Mouse (Mus musculus) forebrain, embryonic 14.5 days (tissue): Measurements from ENCODE around the gene Gm28372. TPM values are rescaled to one million over a fixed set of nuclear protein-coding genes. Genes with fewer than 3 reads are reported as not detected.
"Not testable (repeated sequence)": the region's sequence is repeated elsewhere in the genome, so short reads cannot be mapped to it uniquely, and the experiment has no call there.

ENCODE experiments used
- ATAC-seq: fragments of 200-750 bp; cut with Nextera tagmentation; 2 replicates; pipeline ENCODE4 v1.8.0; 2017; ENCODE audit warnings: mild to moderate bottlenecking, moderate library complexity
- DNase-seq: peaks from one replicate; pipeline ENCODE4 v3.0.0-alpha.2; 2015; ENCODE audit warnings: low spot score
- H3K27ac ChIP-seq: fragments of 300-500 bp; sonication (generic); 2 replicates; pipeline ENCODE4 v1.5.1; 2014; ENCODE audit warnings: low read depth, mild to moderate bottlenecking, control low read depth, low read length, moderate library complexity
- H3K27me3 ChIP-seq: fragments of 300-500 bp; sonication (generic); replicated peaks from 2 replicates; pipeline ENCODE4 v1.6.1; 2014; ENCODE audit warnings: low read length, control low read depth, mixed read lengths; ENCODE audit not compliant: control insufficient read depth, insufficient read depth
- H3K36me3 ChIP-seq: fragments of 300-500 bp; sonication (generic); 2 replicates; pipeline ENCODE4 v1.6.1; 2014; ENCODE audit warnings: low read length, control low read depth; ENCODE audit not compliant: control insufficient read depth, insufficient read depth
- H3K4me1 ChIP-seq: fragments of 300-500 bp; sonication (generic); 2 replicates; pipeline ENCODE4 v1.6.1; 2014; ENCODE audit warnings: antibody characterized with exemption, low read length, control low read depth; ENCODE audit not compliant: control insufficient read depth, insufficient read depth
- H3K4me2 ChIP-seq: fragments of 300-500 bp; sonication (generic); 2 replicates; pipeline ENCODE4 v1.6.1; 2014; ENCODE audit warnings: mild to moderate bottlenecking, control low read depth, low read length
- H3K4me3 ChIP-seq: fragments of 300-500 bp; sonication (generic); 2 replicates; pipeline ENCODE4 v1.5.1; 2014; ENCODE audit warnings: low read depth, low read length, control low read depth
- H3K9ac ChIP-seq: fragments of 300-500 bp; sonication (generic); 2 replicates; pipeline ENCODE4 v1.6.1; 2014; ENCODE audit warnings: mild to moderate bottlenecking, low read length, control low read depth, moderate library complexity
- H3K9me3 ChIP-seq: fragments of 300-500 bp; sonication (generic); replicated peaks from 2 replicates; pipeline ENCODE4 v1.6.1; 2016; ENCODE audit warnings: low read length, control low read depth, mixed read lengths; ENCODE audit not compliant: control insufficient read depth
- WGBS: fragments of 180-500 bp; shearing (Covaris S2); extraction: QIAGEN DNeasy Blood & Tissue Kit; methylation state at CpG from one replicate; pipeline ENCODE4 v1.1.7; 2014; 5-methylcytosine and 5-hydroxymethylcytosine counted together
- polyA plus RNA-seq: library from polyadenylated mRNA; unstranded; fragments of >200 nt; fragmentation: Nextera tagmentation; extraction: Ambion mirVana; gene quantifications from 2 replicates; pipeline ENCODE4 v1.2.1, GENCODE M21; 2014

The Gm28372 gene
- polyA plus RNA-seq, result not detected in 2 replicates

DNA sequence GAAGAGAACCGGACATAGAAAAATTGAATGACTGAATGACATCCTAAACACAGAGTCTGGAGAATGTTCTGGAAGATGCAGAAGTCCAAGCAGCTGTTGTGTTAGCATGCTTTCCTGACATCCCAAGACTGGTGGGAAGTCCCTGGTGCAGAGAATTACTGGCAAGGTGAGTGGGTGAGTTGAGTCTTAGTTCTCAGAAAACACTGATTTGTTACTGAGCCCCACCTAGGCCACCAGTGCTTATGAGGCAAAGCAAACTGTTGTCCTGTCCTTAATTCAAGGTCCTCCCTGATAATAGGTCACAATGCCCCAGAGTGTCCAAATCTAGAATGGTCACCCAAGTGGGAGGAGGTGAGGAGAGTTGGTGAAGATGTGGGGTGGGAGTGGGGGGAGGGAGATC, at the start of gene Gm28372, which contains the start of gene 1700020A23Rik:
Gene Gm28372 (plus strand): TSS at position 301 of the 400 bp plus-strand sequence.
Gene 1700020A23Rik (plus strand): TSS at position 321 of the 400 bp plus-strand sequence.
- Histone ChIP-seq H3K4me3 (no peak within 1 kb of the TSS), H3K36me3 (no peaks in the 10 kb centered on the region), H3K4me2 (no peak within 1 kb of the TSS), H3K9me3 (no peaks in the 10 kb centered on the region), H3K27me3 (no peaks in the 10 kb centered on the region), H3K9ac (no peak within 1 kb of the TSS), H3K27ac (no peak within 1 kb of the TSS), H3K4me1 (0 out of 2 replicates have a peak, but pooled peaks cover 4% of the 10 kb centered on the region)
- no peak for ATAC-seq
- WGBS, result 85% methylated on average over 1 of the region's 1 CpGs
- DNase-seq, result no peak

DNA sequence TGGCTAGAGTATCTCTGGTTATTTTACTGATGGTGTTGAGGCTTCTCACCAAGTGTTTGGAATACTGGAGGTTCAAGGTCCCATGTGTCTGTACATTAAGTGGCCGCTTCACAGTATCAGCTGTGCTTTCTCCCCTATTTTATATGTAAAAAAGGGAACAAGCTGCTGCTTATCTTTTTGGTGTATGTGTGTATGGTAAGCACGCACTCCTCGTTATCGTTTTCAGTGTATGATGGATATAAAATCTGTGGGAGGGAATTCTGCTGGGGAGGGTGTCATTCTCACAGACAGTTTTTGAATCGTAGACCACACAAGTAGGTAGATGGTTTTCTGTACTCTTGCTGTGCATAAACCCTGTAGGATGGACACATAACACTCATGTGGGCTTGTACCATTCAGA, 47.5 kb upstream of the Gm28372 start:
- Histone ChIP-seq H3K9ac (no peak overlapping the region), H3K27ac (no peak overlapping the region), H3K4me1 (peaks cover 19% of the 10 kb centered on the region), H3K4me3 (no peak overlapping the region), H3K9me3 (no peaks in the 10 kb centered on the region), H3K36me3 (no peaks in the 10 kb centered on the region), H3K4me2 (no peak overlapping the region), H3K27me3 (peaks cover 20% of the 10 kb centered on the region)
- no peak for DNase-seq
- WGBS, result 93% methylated on average over 5 of the region's 5 CpGs
- no peak for ATAC-seq

DNA sequence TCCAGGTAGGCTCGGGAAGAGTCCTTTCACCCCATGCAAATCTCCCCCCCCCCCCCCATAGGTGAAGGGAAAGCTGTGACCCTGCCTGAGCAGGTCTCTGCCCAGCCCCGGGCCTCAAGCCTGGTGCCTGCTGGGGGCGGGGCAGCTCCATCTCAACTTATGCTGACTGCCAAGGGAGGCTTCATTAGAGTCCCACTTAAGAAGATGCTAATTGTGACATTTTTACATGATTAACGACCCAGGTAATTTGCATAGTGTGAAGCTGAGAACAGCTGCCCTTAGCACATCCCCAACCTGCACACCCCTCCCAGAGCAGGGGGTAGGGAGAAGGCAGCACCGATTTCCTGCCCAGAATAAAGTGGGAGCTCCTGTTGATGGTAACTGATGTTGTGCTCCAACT, 46.2 kb upstream of the Gm28372 start:
- DNase-seq, result peak; percentile 79
- no peaks in the 10 kb centered on the region for H3K36me3 ChIP-seq
- ATAC-seq, result peak; percentile 90
- 11% methylated on average over 5 of the region's 5 CpGs for WGBS
- H3K27me3 ChIP-seq, result peaks cover 28% of the 10 kb centered on the region
- H3K9me3 ChIP-seq, result no peaks in the 10 kb centered on the region
- peaks cover 11% of the 10 kb centered on the region for H3K4me1 ChIP-seq
- H3K4me3 ChIP-seq, result no peak overlapping the region
- no peak overlapping the region for H3K27ac ChIP-seq
- H3K4me2 ChIP-seq, result no peak overlapping the region
- H3K9ac ChIP-seq, result no peak overlapping the region

GRCm38 (mm10) chr2:130362511-130363026, 42.5 kb upstream of the Gm28372 start:
- Histone ChIP-seq H3K4me1 (peaks cover 11% of the 10 kb centered on the region), H3K9me3 (no peaks in the 10 kb centered on the region), H3K9ac (no peak overlapping the region), H3K27ac (no peak overlapping the region), H3K36me3 (no peaks in the 10 kb centered on the region), H3K27me3 (peaks cover 29% of the 10 kb centered on the region), H3K4me3 (no peak overlapping the region), H3K4me2 (no peak overlapping the region)
- WGBS, result 2% methylated on average over 13 of the region's 14 CpGs
- ATAC-seq (peak; percentile 58; the same call in 1 of the 2 replicates), DNase-seq (peak; percentile 80)

- no peaks in the 10 kb centered on the region for H3K4me1 ChIP-seq
- H3K27ac ChIP-seq, result no peak overlapping the region
- H3K4me2 ChIP-seq, result peak overlapping the region; percentile 39
- peak overlapping the region; percentile 29; the same call in 1 of the 2 replicates for H3K9ac ChIP-seq
- DNase-seq (no peak), ATAC-seq (no peak)
- H3K9me3 ChIP-seq, result no peaks in the 10 kb centered on the region
- H3K36me3 ChIP-seq, result no peaks in the 10 kb centered on the region
- peaks cover 27% of the 10 kb centered on the region for H3K27me3 ChIP-seq
- peak overlapping the region; percentile 15; the same call in 1 of the 2 replicates for H3K4me3 ChIP-seq
- 9% methylated on average over 29 of the region's 30 CpGs for WGBS
Measured at GRCm38 (mm10) chr2:130365211-130366094, 39.6 kb upstream of the Gm28372 start.

- no peak overlapping the region for H3K4me2 ChIP-seq
- H3K4me3 ChIP-seq, result no peak overlapping the region
- H3K9me3 ChIP-seq, result no peaks in the 10 kb centered on the region
- H3K27ac ChIP-seq, result no peak overlapping the region
- H3K27me3 ChIP-seq, result peaks cover 9% of the 10 kb centered on the region; the same call in 1 of the 2 replicates
- no peaks in the 10 kb centered on the region for H3K36me3 ChIP-seq
- WGBS, result 74% methylated on average over 4 of the region's 4 CpGs
- H3K4me1 ChIP-seq, result no peaks in the 10 kb centered on the region
- no peak for DNase-seq
- H3K9ac ChIP-seq, result no peak overlapping the region
- no peak for ATAC-seq
Measured at GRCm38 (mm10) chr2:130367386-130367785, 37.7 kb upstream of the Gm28372 start.

GRCm38 (mm10) chr2:130373026-130373425, 32.0 kb upstream of the Gm28372 start:
- not testable (repeated sequence) for H3K4me3 ChIP-seq, H3K9me3 ChIP-seq, DNase-seq, H3K27me3 ChIP-seq, H3K36me3 ChIP-seq, H3K4me1 ChIP-seq, H3K9ac ChIP-seq, ATAC-seq, H3K4me2 ChIP-seq, H3K27ac ChIP-seq
- WGBS, result 63% methylated on average over 1 of the region's 1 CpGs

GRCm38 (mm10) chr2:130374951-130375350, 30.1 kb upstream of the Gm28372 start:
- Histone ChIP-seq H3K9me3 (no peaks in the 10 kb centered on the region), H3K4me1 (no peaks in the 10 kb centered on the region), H3K27ac (no peak overlapping the region), H3K4me2 (no peak overlapping the region), H3K36me3 (no peaks in the 10 kb centered on the region), H3K27me3 (no peaks in the 10 kb centered on the region), H3K4me3 (no peak overlapping the region), H3K9ac (no peak overlapping the region)
- no peak for DNase-seq
- 77% methylated on average over 4 of the region's 4 CpGs for WGBS
- ATAC-seq, result no peak

DNA sequence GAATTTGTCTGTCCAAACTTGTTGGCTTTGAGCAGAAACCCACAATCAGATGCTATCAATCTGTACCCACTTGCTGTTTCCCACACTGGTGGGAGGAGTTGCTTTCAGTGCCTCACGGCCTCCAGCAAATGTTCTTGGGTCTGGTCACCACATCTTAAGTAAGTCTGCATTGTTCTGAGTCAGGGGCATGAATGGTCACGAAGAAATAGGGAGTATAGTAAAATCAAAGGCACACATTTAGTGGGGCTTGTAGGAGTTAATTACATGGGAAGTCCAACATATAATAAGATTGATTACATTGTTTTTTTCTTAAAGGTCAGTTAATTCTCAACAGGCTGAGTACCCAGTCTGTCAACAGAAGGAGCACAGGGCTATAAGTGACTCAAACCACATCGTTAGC, 21.8 kb upstream of the Gm28372 start:
- H3K4me1 ChIP-seq, result no peaks in the 10 kb centered on the region
- H3K9me3 ChIP-seq, result no peaks in the 10 kb centered on the region
- no peak overlapping the region for H3K4me2 ChIP-seq
- no peak overlapping the region for H3K9ac ChIP-seq
- 21% methylated on average over 3 of the region's 3 CpGs for WGBS
- no peak overlapping the region for H3K4me3 ChIP-seq
- no peak overlapping the region for H3K27ac ChIP-seq
- H3K36me3 ChIP-seq, result no peaks in the 10 kb centered on the region
- DNase-seq (no peak), ATAC-seq (no peak)
- H3K27me3 ChIP-seq, result no peaks in the 10 kb centered on the region
